Mouse (Mus musculus) C2C12 (cell line): ENCODE data around the gene Hist1h4h.
"Not testable (repeated sequence)": the region's sequence is repeated elsewhere in the genome, so short reads cannot be mapped to it uniquely, and the experiment has no call there.

ENCODE experiments used
- CTCF ChIP-seq: IDR thresholded peaks from one replicate; pipeline ENCODE4 v1.5.1; 2011; ENCODE audit not compliant: control insufficient read depth, insufficient read depth, insufficient read length
- MAX ChIP-seq: IDR thresholded peaks from one replicate; pipeline ENCODE4 v1.6.1; 2011; ENCODE audit warnings: mild to moderate bottlenecking, control low read depth
- MYOD1 ChIP-seq: IDR thresholded peaks from one replicate; pipeline ENCODE4 v1.6.1; 2011; ENCODE audit warnings: low read depth; ENCODE audit not compliant: control insufficient read depth, insufficient read length

GRCm38 (mm10) chr13:23561883-23562659 is 31.2 kb downstream of the Hist1h4h start, which contains the start of gene Hist1h3e:
- not testable (repeated sequence) for TF ChIP-seq CTCF, MYOD1, MAX
